8 mouse cellular contexts compared by ENCODE assay signal in the genomic region with DNA sequence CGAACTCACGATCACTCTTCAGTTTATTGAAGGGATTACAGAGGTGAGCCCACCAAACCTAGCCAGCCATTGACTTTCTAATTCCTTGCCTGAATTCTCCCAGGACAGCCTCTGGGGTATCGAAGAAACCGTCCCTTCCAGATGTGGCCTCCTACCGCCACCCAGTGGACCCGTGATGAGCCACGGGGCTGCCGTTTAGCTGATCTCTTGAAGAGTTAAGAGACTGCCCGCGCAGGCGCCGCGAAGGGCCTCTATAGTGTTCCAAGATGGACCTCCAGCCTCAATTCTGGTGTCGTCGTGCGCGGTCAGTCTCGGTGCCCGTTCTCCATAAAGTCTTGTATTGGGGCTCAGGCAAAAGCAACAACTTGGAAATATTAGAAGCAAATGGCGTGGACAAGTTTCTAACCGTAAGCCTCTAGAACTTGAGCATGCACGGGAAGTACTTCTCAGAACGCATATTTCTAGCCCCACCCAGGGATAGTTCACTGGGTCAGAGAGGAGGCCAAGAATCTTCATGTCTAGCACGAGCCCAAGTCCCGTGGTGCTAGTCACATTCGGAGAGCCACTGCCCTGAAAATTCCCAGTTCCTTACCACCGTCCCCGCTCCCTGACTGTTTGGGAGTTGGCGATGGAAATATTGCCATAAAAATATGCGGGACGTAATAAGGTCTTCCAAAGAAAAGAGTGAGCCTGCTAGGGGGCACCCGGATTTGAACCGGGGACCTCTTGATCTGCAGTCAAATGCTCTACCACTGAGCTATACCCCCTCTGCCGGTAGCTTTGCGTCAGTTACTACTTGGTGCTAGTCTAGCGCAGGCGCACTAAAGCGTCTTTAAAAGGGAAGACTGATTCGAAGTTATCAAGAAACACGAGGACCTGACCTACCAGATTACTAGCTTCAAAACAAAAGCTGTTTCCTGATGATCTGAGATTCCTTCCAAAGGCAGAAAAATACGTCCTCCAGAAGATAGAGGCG. TPM values are rescaled to one million over a fixed set of nuclear protein-coding genes. Genes with fewer than 3 reads are reported as not detected.
DNase-seq lines count a peak whose midpoint lies in the region; ATAC-seq lines count a peak whose summit lies in the region.

No protein-coding gene starts in this region.

- peak overlapping the region; percentile 77 for H3K4me3 ChIP-seq in hindbrain, embryonic 15.5 days

- peak overlapping the region; percentile 93 for H3K27ac ChIP-seq in hindbrain, embryonic 15.5 days (replicated peaks)

- peaks cover 24% of the 10 kb centered on the region for H3K27me3 ChIP-seq in hindbrain, embryonic 15.5 days

- DNase-seq in R1 (ENCODE audit: low read depth, low spot score), result peak; percentile 99
- peak; percentile 95 to 98 for DNase-seq in cerebellum, postnatal 25 days
- DNase-seq in frontal cortex, postnatal 36 days (ENCODE audit: low spot score in 2 of 2), result peak; percentile 99
- DNase-seq in left cerebral cortex, adult 11 months (ENCODE audit: low spot score), result peak; percentile 91
- peak; percentile 95 for DNase-seq in lung, postnatal 4 days
- DNase-seq in retina, postnatal 7 days (ENCODE audit: low read depth, low spot score), result peak; percentile 87
- peak; percentile 99 for DNase-seq in urinary bladder, adult 2 months (ENCODE audit: low spot score)

- H3K9me3 ChIP-seq in hindbrain, embryonic 15.5 days, result no peaks in the 10 kb centered on the region

- H3K4me2 ChIP-seq in hindbrain, embryonic 15.5 days, result peak overlapping the region; percentile 87

- WGBS in hindbrain, embryonic 15.5 days, result under 1% methylated on average over 42 of the region's 42 CpGs

- H3K4me1 ChIP-seq in hindbrain, embryonic 15.5 days (replicated peaks), result peaks cover 30% of the 10 kb centered on the region

- peak; percentile 78 for ATAC-seq in hindbrain, embryonic 15.5 days (ENCODE audit: low FRiP score, low read depth)

- H3K9ac ChIP-seq in hindbrain, embryonic 15.5 days, result peak overlapping the region; percentile 87

- H3K36me3 ChIP-seq in hindbrain, embryonic 15.5 days, result no peaks in the 10 kb centered on the region

RNA-seq across cellular contexts. Expression of a gene that starts 1.6 kb away (rescaled TPM):
- polyA plus RNA-seq in hindbrain, embryonic 15.5 days (2015; fragmentation: Nextera tagmentation; extraction: Ambion mirVana), result 1.4 and 1.5 TPM in 2 replicates
- 3.6 and 5.3 TPM in 2 replicates for polyA plus RNA-seq in urinary bladder, adult 2 months (2012; rRNA removed)

RNA-seq across cellular contexts. Expression of a gene that starts 8.1 kb away (rescaled TPM):
- polyA plus RNA-seq in hindbrain, embryonic 15.5 days (2015; fragmentation: Nextera tagmentation; extraction: Ambion mirVana), result 12.9 and 13.7 TPM in 2 replicates
- polyA plus RNA-seq in urinary bladder, adult 2 months (2012; rRNA removed), result 3.2 and 3.9 TPM in 2 replicates

RNA-seq across cellular contexts. Expression of a gene that starts 35.0 kb away (rescaled TPM):
- polyA plus RNA-seq in hindbrain, embryonic 15.5 days (2015; fragmentation: Nextera tagmentation; extraction: Ambion mirVana), result 62.2 and 70.1 TPM in 2 replicates
- 12.1 and 12.4 TPM in 2 replicates for polyA plus RNA-seq in urinary bladder, adult 2 months (2012; rRNA removed)

RNA-seq across cellular contexts. Expression of a gene that starts 38.7 kb away (rescaled TPM):
- polyA plus RNA-seq in hindbrain, embryonic 15.5 days (2015; fragmentation: Nextera tagmentation; extraction: Ambion mirVana), result 632 and 657 TPM in 2 replicates
- 1,600 and 1,809 TPM in 2 replicates for polyA plus RNA-seq in urinary bladder, adult 2 months (2012; rRNA removed)

Comparison
In these comparisons a context has a peak if more than half of its experiments do, and no peak if none do; other contexts are left out.
1. Peak in every context shown above with its lines: DNase-seq, ATAC-seq, H3K4me3 ChIP-seq and H3K27ac ChIP-seq.